Mouse (Mus musculus) adrenal gland, postnatal 10 days (tissue): ENCODE measurements around the gene Elfn1. TPM values are rescaled to one million over a fixed set of nuclear protein-coding genes. Genes with fewer than 3 reads are reported as not detected.

Experiments used
- DNase-seq: peaks from one replicate; pipeline ENCODE4 v3.0.0; 2021; ENCODE audit warnings: mixed read lengths
- long read RNA-seq, 2 experiments: library from polyadenylated mRNA; stranded (forward); transcript quantifications; one replicate each; pipeline ENCODE4 v2.0.0; 2021
- total RNA-seq, 2 experiments: library from RNA; stranded (reverse); gene quantifications; 2 replicates each; pipeline ENCODE4 v1.2.3; 2021

The Elfn1 gene
- 1 to 10 TPM; 1.1 to 2.2 TPM for total RNA-seq
- long read RNA-seq, experiment 1: 0 reads
- long read RNA-seq, experiment 2: 0 reads

- peak; percentile 41 for DNase-seq
These were observed at the start of gene Elfn1 for GRCm38 (mm10) chr5:139907714-139908242. Gene Elfn1, plus strand, starts transcription at chr5:139907943.

- DNase-seq: no peak
These were observed 47.2 kb upstream of the Elfn1 start for GRCm38 (mm10) chr5:139860328-139861104.

DNA sequence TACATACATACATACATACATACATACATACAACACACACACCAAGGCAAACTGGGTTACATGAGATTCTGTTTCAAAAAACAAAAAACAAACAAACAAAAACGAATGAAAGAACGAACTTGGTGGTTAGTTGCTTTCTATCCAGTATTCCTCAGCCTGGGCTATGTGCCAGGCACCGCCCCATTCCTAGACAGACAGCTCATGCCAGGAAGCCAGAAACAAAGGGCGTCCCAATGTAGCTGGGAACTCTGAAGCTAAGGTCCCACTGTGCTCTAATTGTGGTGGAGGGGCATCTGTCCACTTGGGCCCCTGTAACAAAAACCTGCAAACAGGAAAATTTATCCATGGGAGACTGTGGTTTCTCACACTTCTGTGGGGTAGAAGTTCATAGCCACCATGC is 45.0 kb upstream of the Elfn1 start:
- DNase-seq: peak; percentile 88

DNA sequence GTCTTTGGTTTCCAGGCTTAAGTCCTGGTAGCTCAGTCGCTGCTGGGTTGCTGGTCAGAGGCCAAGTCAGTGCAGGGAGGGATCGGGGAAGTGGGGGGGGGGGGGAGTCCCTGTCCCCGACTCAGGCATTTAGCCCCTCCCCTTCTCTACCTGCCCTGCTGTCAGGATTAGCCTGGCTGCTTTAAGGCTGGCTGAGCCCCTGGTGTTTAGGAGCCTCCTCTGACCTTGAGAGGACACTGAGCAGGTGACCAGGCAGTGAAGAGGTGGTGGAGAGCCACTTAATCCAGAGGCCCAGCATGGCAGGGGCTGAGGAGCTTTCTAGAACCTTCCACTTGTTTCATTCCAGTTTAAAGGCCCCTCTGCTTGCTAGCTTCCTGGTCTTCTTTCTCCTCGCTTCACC is 36.9 kb upstream of the Elfn1 start:
- DNase-seq: no peak

GRCm38 (mm10) chr5:139871526-139871925 is 36.2 kb upstream of the Elfn1 start:
- DNase-seq: no peak

DNA sequence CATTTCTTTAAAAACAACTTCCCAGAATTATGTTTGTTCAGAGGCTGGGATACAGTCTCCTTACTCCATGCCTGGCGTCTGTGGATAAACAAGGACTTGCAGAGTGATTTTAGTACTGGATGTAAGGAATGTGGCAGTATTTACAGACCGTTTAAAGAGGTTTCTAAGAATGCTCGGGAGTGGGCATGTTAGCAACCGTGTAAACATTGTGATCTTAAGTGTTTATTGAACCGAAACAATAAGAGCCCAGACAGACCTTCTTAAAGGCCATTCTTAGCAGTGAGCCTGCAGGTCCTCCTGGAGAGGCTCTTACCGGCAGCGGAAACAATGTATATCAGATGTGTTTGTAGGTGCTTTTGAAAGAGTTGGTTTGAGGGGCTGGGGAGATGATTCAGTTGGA is 30.2 kb upstream of the Elfn1 start:
- DNase-seq: no peak

GRCm38 (mm10) chr5:139879694-139880093 is 28.0 kb upstream of the Elfn1 start:
- DNase-seq: no peak

GRCm38 (mm10) chr5:139881161-139881560 is 26.6 kb upstream of the Elfn1 start:
- DNase-seq: no peak

GRCm38 (mm10) chr5:139888624-139889023 is 19.1 kb upstream of the Elfn1 start:
- no peak for DNase-seq

- DNase-seq: no peak
These were observed 18.4 kb upstream of the Elfn1 start for GRCm38 (mm10) chr5:139889370-139889769.

- no peak for DNase-seq
These were observed 15.3 kb upstream of the Elfn1 start for GRCm38 (mm10) chr5:139892326-139892994.

DNA sequence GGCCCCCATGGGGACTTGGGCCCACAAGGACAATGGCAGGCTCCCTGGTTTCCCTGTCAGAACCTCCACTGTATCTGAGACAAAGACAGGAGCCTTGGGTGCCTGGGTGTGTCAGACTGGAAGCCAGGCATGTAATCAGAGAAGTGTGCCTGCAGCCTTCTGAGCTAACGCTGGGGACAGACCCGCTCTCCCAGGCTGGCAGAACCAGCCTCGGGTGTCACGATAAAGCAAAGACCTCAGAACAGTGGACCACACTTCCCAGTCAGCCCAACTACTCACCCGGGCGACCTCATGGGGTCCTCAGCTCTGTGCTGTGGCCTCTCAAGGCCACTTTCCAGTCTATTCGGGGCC is 14.8 kb upstream of the Elfn1 start:
- peak; percentile 15 for DNase-seq

GRCm38 (mm10) chr5:139894025-139894508 is 13.7 kb upstream of the Elfn1 start:
- peak; percentile 52 for DNase-seq

DNA sequence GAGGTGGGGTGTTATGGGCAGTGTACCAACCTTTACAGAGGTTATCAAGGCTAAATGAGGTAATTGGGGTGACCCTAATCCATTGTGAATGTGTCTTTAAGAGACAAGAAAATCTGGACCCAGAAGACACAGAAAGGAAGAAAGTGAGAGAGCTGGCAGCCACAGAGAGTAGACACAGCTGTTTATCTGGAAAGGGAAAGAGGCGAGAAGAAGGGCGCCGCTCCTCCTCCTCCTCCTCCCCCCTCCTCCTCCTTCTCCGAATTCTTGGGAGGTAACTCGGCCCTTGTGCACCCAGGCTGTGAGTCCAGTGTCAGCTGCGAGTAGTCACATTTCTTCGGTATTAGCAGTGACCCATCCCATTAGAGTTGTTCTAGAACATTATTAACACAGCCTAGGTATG is 8.7 kb upstream of the Elfn1 start:
- no peak for DNase-seq

GRCm38 (mm10) chr5:139905121-139905520 is 2.6 kb upstream of the Elfn1 start:
- peak; percentile 21 for DNase-seq

DNA sequence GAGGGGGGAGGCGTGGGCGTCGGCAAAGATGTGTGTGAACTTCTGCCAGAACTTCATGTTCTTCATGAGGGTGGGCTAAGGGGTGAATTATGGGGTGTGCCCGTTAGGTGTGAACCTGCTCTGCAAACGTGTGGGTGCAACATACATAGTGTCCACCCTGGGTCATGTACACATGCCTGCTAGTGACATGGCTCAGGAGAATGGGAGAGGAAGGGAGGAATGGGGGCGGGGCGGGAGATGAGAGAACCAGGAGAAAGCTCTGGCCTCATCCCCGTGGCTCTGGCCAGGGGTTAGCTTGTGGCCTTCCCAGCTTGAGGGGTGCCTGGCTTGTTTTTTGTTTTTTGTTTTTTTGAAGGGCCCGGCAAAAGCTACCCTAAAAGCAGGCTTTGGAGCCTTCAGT is 1.2 kb upstream of the Elfn1 start:
- DNase-seq: peak; percentile 25

GRCm38 (mm10) chr5:139907241-139907640 is 502 bp upstream of the Elfn1 start:
- peak; percentile 70 for DNase-seq

DNA sequence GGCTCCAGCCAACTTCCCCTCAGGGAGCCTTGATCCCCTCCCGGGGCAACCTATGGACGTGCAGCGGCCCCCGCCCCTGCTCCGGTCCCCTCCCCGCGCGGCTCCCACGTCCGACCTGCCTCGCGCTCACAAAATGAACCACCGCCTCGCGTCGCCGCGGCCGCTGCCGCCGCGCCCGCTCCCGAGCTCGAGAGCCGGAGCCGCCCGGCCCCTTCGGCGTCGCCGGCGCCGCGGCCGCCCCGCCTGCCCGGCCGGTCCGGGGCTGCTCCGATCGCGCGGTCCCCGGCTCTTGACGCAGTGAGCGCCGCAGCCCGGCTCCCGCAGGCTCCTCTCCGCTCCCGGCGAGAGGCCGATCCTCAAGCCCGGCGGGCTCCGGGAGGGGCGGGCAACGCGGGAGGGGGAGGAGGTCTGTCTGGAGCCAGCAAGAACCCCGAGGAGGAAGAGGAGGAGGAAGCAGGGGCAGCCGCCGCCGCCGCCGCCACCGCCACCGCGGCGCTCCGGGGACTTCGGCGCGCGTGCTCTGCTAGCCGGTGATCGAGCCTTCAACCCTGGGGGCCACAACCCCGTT is 584 bp downstream of the Elfn1 start:
- peak; percentile 52 for DNase-seq

DNA sequence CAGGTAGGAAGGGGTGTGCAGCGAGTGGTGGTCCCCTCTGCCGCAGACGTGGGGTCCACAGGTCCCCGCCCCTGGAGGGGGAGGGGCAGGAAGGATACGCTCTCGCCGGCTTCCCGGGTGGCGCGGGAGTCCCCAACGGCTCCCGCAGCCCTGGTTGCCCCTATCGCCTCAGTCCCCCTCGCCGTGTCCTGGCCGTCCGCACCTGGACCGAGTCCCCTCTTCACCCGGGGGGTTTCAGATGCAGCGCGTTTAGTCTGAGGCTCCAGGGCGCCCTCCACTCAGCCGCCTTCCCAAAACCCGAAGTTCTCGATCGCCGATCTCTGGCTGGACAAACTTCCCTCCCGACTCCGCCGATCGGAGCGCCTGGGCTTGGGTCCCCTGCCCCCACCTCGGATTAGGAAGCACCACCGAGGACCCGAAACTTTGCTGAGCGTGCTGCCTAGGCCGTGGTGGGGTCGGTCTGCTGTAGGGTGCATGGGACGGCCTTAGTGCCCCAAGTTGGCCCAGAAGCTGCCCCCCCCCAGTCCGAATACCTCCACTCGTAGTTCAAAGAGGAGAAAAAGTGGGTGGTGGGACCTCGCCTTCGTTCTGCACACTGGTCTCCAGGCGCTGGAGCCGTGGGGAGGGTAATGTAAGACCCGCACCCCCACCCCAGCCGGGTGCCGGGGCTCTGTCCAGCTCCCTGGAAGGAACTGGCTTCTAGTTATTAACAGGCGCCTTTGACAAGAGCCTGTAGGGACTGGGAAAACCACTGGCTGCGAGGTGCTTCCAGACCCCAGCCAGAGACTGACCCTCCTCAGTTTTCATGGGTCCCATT is 1.3 kb downstream of the Elfn1 start:
- peak; percentile 41 for DNase-seq

DNA sequence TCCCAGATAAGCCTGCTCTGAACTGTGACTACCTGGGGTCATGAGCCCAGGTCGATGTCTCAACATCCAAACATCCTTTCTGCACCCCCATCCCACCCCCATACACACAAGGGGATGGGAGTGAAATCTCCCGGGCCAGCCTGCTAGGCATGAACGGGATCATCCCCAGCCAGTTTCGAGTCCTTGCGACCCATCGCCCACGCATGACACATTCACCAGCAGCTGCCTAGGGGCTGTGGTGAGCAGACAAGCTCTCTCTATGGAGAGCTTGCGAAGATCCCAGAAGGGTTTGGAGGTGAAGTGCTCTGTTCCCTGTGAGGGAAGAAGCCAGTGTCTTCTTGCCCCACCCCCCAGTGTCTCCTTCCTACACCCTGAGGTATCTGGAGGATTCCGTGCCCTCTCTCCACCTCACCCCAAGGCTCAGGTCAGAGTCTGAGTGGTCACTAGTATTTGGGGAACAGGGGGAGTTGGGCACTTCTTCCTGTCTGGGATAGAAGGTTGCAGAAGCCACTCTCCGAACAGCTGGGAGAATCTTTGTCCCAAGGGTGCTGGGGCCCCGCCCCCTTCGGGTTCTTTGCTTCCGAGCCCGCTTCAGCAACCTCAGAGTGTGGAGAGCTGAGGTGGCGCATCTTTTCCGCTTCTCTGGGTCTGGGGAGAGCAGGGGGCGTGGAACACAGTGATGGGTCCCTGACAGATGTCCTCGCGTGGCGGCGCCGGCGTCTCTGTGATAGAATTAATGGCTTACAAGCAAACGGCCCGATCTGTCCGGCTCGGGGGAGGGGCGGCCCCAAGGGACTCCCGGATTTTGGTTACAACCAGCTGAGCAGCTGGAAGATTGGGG is 2.2 kb downstream of the Elfn1 start:
- peak; percentile 32 for DNase-seq

- no peak for DNase-seq
These were observed 3.1 kb downstream of the Elfn1 start for GRCm38 (mm10) chr5:139910755-139911300.
